Mouse (Mus musculus): ENCODE results near the gene Gm20388. TPM values are rescaled to one million over a fixed set of nuclear protein-coding genes. Genes with fewer than 3 reads are reported as not detected.

Gm20388 gene
- polyA plus RNA-seq, 1 experiment from 2014 or later, result 12.4 TPM

- no peak for ATAC-seq
- H3K36me3 ChIP-seq (ENCODE audit: control insufficient read depth, insufficient read depth, low read length), result peaks cover 28% of the 10 kb centered on the region
- no peak overlapping the region for H3K4me3 ChIP-seq (ENCODE audit: low read length)
- H3K9ac ChIP-seq (ENCODE audit: low read depth, low read length), result no peak overlapping the region
- no peak overlapping the region for H3K4me2 ChIP-seq (ENCODE audit: low read length)
- H3K4me1 ChIP-seq (ENCODE audit: control insufficient read depth, insufficient read depth, low read depth, low read length), result peaks cover 17% of the 10 kb centered on the region
- no peaks in the 10 kb centered on the region for H3K27me3 ChIP-seq (replicated peaks; ENCODE audit: control insufficient read depth, insufficient read depth, low read length)
- no peak overlapping the region for H3K27ac ChIP-seq (ENCODE audit: low read depth, low read length)
- no peaks in the 10 kb centered on the region for H3K9me3 ChIP-seq (ENCODE audit: control insufficient read depth, low read length)
- WGBS, result 84% methylated on average over 4 of the region's 4 CpGs
Observed at GRCm38 (mm10) chr8:123419711-123420110, 3509.1 kb downstream of the Gm20388 start.

GRCm38 (mm10) chr8:123420525-123421281, 3510.1 kb downstream of the Gm20388 start:
- Histone ChIP-seq H3K4me2 (ENCODE audit: low read length) (no peak overlapping the region), H3K9ac (ENCODE audit: low read depth, low read length) (no peak overlapping the region), H3K4me1 (ENCODE audit: control insufficient read depth, insufficient read depth, low read depth, low read length) (peaks cover 14% of the 10 kb centered on the region), H3K4me3 (ENCODE audit: low read length) (no peak overlapping the region), H3K9me3 (ENCODE audit: control insufficient read depth, low read length) (no peaks in the 10 kb centered on the region), H3K27ac (ENCODE audit: low read depth, low read length) (no peak overlapping the region), H3K27me3 (replicated peaks; ENCODE audit: control insufficient read depth, insufficient read depth, low read length) (no peaks in the 10 kb centered on the region), H3K36me3 (ENCODE audit: control insufficient read depth, insufficient read depth, low read length) (peaks cover 28% of the 10 kb centered on the region)
- ATAC-seq, result 0 out of 2 replicates have a peak, but pooled peaks have one; percentile 18
- WGBS, result 94% methylated on average over 34 of the region's 34 CpGs

- peaks cover 11% of the 10 kb centered on the region for H3K4me1 ChIP-seq (ENCODE audit: control insufficient read depth, insufficient read depth, low read depth, low read length)
- no peaks in the 10 kb centered on the region for H3K27me3 ChIP-seq (replicated peaks; ENCODE audit: control insufficient read depth, insufficient read depth, low read length)
- H3K36me3 ChIP-seq (ENCODE audit: control insufficient read depth, insufficient read depth, low read length), result peaks cover 28% of the 10 kb centered on the region
- no peak overlapping the region for H3K4me3 ChIP-seq (ENCODE audit: low read length)
- H3K4me2 ChIP-seq (ENCODE audit: low read length), result no peak overlapping the region
- no peak overlapping the region for H3K9ac ChIP-seq (ENCODE audit: low read depth, low read length)
- H3K27ac ChIP-seq (ENCODE audit: low read depth, low read length), result no peak overlapping the region
- no peak for ATAC-seq
- 90% methylated on average over 19 of the region's 19 CpGs for WGBS
- H3K9me3 ChIP-seq (ENCODE audit: control insufficient read depth, low read length), result no peaks in the 10 kb centered on the region
Observed at GRCm38 (mm10) chr8:123421325-123421724, 3510.7 kb downstream of the Gm20388 start.

- peaks cover 2% of the 10 kb centered on the region for H3K4me1 ChIP-seq (ENCODE audit: control insufficient read depth, insufficient read depth, low read depth, low read length)
- no peaks in the 10 kb centered on the region for H3K27me3 ChIP-seq (replicated peaks; ENCODE audit: control insufficient read depth, insufficient read depth, low read length)
- peak overlapping the region; percentile 46 for H3K4me2 ChIP-seq (ENCODE audit: low read length)
- no peak overlapping the region for H3K9ac ChIP-seq (ENCODE audit: low read depth, low read length)
- ATAC-seq, result peak; percentile 75
- no peak overlapping the region for H3K27ac ChIP-seq (ENCODE audit: low read depth, low read length)
- peaks cover 28% of the 10 kb centered on the region for H3K36me3 ChIP-seq (ENCODE audit: control insufficient read depth, insufficient read depth, low read length)
- peak overlapping the region; percentile 12; the same call in 1 of the 2 replicates for H3K4me3 ChIP-seq (ENCODE audit: low read length)
- WGBS, result 15% methylated on average over 17 of the region's 17 CpGs
- peaks cover 3% of the 10 kb centered on the region; the same call in 1 of the 2 replicates for H3K9me3 ChIP-seq (ENCODE audit: control insufficient read depth, low read length)
Observed at GRCm38 (mm10) chr8:123422056-123422780, 3511.6 kb downstream of the Gm20388 start.

- Histone ChIP-seq H3K27me3 (replicated peaks; ENCODE audit: control insufficient read depth, insufficient read depth, low read length) (no peaks in the 10 kb centered on the region), H3K36me3 (ENCODE audit: control insufficient read depth, insufficient read depth, low read length) (peaks cover 28% of the 10 kb centered on the region), H3K4me1 (ENCODE audit: control insufficient read depth, insufficient read depth, low read depth, low read length) (no peaks in the 10 kb centered on the region), H3K4me2 (ENCODE audit: low read length) (no peak overlapping the region), H3K9me3 (ENCODE audit: control insufficient read depth, low read length) (peaks cover 9% of the 10 kb centered on the region), H3K27ac (ENCODE audit: low read depth, low read length) (peak overlapping the region; percentile 12; the same call in 1 of the 2 replicates), H3K9ac (ENCODE audit: low read depth, low read length) (no peak overlapping the region), H3K4me3 (ENCODE audit: low read length) (no peak overlapping the region)
- peak; percentile 53 for ATAC-seq
- WGBS, result 11% methylated on average over 3 of the region's 3 CpGs
Observed at GRCm38 (mm10) chr8:123422781-123423159, 3512.1 kb downstream of the Gm20388 start.

GRCm38 (mm10) chr8:123423441-123423840, 3512.8 kb downstream of the Gm20388 start, which contains the start of gene Def8:
Gene Def8, plus strand, starts transcription at chr8:123423527.
- H3K9me3 ChIP-seq (ENCODE audit: control insufficient read depth, low read length), result peaks cover 16% of the 10 kb centered on the region
- WGBS, result 82% methylated on average over 7 of the region's 7 CpGs
- peaks cover 23% of the 10 kb centered on the region for H3K36me3 ChIP-seq (ENCODE audit: control insufficient read depth, insufficient read depth, low read length)
- H3K27ac ChIP-seq (ENCODE audit: low read depth, low read length), result peak within 1 kb of the TSS; percentile 12; the same call in 1 of the 2 replicates
- peak within 1 kb of the TSS; percentile 46 for H3K4me2 ChIP-seq (ENCODE audit: low read length)
- H3K27me3 ChIP-seq (replicated peaks; ENCODE audit: control insufficient read depth, insufficient read depth, low read length), result no peaks in the 10 kb centered on the region
- no peak for ATAC-seq
- H3K9ac ChIP-seq (ENCODE audit: low read depth, low read length), result no peak within 1 kb of the TSS
- H3K4me1 ChIP-seq (ENCODE audit: control insufficient read depth, insufficient read depth, low read depth, low read length), result no peaks in the 10 kb centered on the region
- H3K4me3 ChIP-seq (ENCODE audit: low read length), result peak within 1 kb of the TSS; percentile 12; the same call in 1 of the 2 replicates

GRCm38 (mm10) chr8:123426511-123427509, 3516.2 kb downstream of the Gm20388 start:
- Histone ChIP-seq H3K9me3 (ENCODE audit: control insufficient read depth, low read length) (peaks cover 32% of the 10 kb centered on the region), H3K4me2 (ENCODE audit: low read length) (no peak overlapping the region), H3K27ac (ENCODE audit: low read depth, low read length) (no peak overlapping the region), H3K4me1 (ENCODE audit: control insufficient read depth, insufficient read depth, low read depth, low read length) (no peaks in the 10 kb centered on the region), H3K36me3 (ENCODE audit: control insufficient read depth, insufficient read depth, low read length) (no peaks in the 10 kb centered on the region), H3K4me3 (ENCODE audit: low read length) (no peak overlapping the region), H3K9ac (ENCODE audit: low read depth, low read length) (no peak overlapping the region), H3K27me3 (replicated peaks; ENCODE audit: control insufficient read depth, insufficient read depth, low read length) (no peaks in the 10 kb centered on the region)
- 96% methylated on average over 27 of the region's 27 CpGs for WGBS
- no peak for ATAC-seq

GRCm38 (mm10) chr8:123427639-123428275, 3517.1 kb downstream of the Gm20388 start:
- no peak overlapping the region for H3K4me2 ChIP-seq (ENCODE audit: low read length)
- ATAC-seq, result no peak
- H3K9me3 ChIP-seq (ENCODE audit: control insufficient read depth, low read length), result peaks cover 38% of the 10 kb centered on the region
- H3K4me1 ChIP-seq (ENCODE audit: control insufficient read depth, insufficient read depth, low read depth, low read length), result no peaks in the 10 kb centered on the region
- no peak overlapping the region for H3K27ac ChIP-seq (ENCODE audit: low read depth, low read length)
- H3K4me3 ChIP-seq (ENCODE audit: low read length), result no peak overlapping the region
- no peaks in the 10 kb centered on the region for H3K36me3 ChIP-seq (ENCODE audit: control insufficient read depth, insufficient read depth, low read length)
- H3K9ac ChIP-seq (ENCODE audit: low read depth, low read length), result no peak overlapping the region
- whole genome bisulfite sequencing, result 96% methylated on average over 24 of the region's 24 CpGs
- no peaks in the 10 kb centered on the region for H3K27me3 ChIP-seq (replicated peaks; ENCODE audit: control insufficient read depth, insufficient read depth, low read length)
